Mouse (Mus musculus): ENCODE results near the gene Col26a1. TPM values are rescaled to one million over a fixed set of nuclear protein-coding genes. Genes with fewer than 3 reads are reported as not detected.

Col26a1 gene
- polyA plus RNA-seq, 1 experiment from 2014 or later = 145 TPM

- peaks cover 3% of the 10 kb centered on the region; the same call in 1 of the 2 replicates for H3K36me3 ChIP-seq
- H3K27me3 ChIP-seq = no peaks in the 10 kb centered on the region
- H3K4me3 ChIP-seq (replicated peaks) = no peak overlapping the region
- no peak for ATAC-seq (ENCODE audit: insufficient number of reproducible peaks, insufficient read depth, low FRiP score, low TSS enrichment, low read depth)
- H3K4me2 ChIP-seq = 0 out of 2 replicates have a peak overlapping the region, but pooled peaks have one; percentile 0
- H3K4me1 ChIP-seq (replicated peaks) = peaks cover 82% of the 10 kb centered on the region
- 27% methylated on average over 16 of the region's 16 CpGs for WGBS
- no peak overlapping the region for H3K9ac ChIP-seq (replicated peaks)
- no peaks in the 10 kb centered on the region for H3K9me3 ChIP-seq
- peak overlapping the region; percentile 81 for H3K27ac ChIP-seq
Measured at GRCm38 (mm10) chr5:136806379-136807056, 76.5 kb downstream of the Col26a1 start.

DNA sequence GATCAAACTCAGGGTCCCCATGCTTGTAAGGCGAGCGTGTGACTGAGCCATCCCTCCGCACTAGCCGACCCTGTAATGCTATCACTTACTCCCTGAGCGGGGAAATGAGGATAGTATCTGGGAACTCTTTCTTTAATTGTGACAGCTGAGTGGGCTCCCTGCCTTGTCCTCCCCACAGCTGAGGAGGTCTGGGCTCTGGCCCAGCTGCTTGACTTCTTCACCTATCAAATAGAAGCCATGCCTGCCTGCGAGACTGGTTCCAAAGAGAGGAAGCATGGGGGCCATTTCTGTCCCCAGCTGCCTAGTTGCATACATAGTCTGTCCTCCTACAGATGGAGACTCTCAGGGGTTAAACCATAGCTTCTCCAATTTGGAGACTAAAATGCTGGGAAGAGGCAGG lies 78.0 kb downstream of the Col26a1 start:
- no peak overlapping the region for H3K9ac ChIP-seq (replicated peaks)
- no peak overlapping the region for H3K4me2 ChIP-seq
- H3K4me3 ChIP-seq (replicated peaks) = no peak overlapping the region
- H3K4me1 ChIP-seq (replicated peaks) = peaks cover 69% of the 10 kb centered on the region
- 65% methylated on average over 6 of the region's 6 CpGs for WGBS
- H3K27me3 ChIP-seq = no peaks in the 10 kb centered on the region
- H3K36me3 ChIP-seq = peaks cover 3% of the 10 kb centered on the region; the same call in 1 of the 2 replicates
- H3K9me3 ChIP-seq = no peaks in the 10 kb centered on the region
- peak overlapping the region; percentile 81 for H3K27ac ChIP-seq
- ATAC-seq (ENCODE audit: insufficient number of reproducible peaks, insufficient read depth, low FRiP score, low TSS enrichment, low read depth) = no peak

DNA sequence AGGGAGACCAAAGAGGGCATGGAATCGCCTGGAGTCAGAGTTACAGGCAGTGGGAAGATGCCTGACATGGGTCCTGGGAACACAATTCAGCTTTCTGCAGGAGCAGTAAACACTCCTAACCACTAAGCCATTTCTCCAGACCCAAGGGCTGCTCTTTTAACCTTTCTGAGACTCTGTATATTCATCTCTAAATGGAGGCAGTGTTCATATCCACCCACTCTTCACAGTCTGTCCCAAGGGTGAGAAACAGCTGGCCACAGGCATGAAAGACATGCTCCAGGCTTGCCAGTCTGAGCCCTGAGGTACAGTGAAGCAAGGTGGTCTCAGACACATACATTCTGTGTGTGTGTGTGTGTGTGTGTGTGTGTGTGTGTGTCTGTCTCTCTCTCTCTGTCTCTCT lies 78.8 kb downstream of the Col26a1 start:
- WGBS = 34% methylated on average over 1 of the region's 1 CpGs

GRCm38 (mm10) chr5:136802732-136803131 lies 80.3 kb downstream of the Col26a1 start:
- peaks cover 70% of the 10 kb centered on the region for H3K4me1 ChIP-seq (replicated peaks)
- H3K27me3 ChIP-seq = no peaks in the 10 kb centered on the region
- 8% methylated on average over 17 of the region's 17 CpGs for WGBS
- H3K27ac ChIP-seq = peak overlapping the region; percentile 73
- H3K9ac ChIP-seq (replicated peaks) = no peak overlapping the region; the same call in 1 of the 2 replicates
- peaks cover 6% of the 10 kb centered on the region; the same call in 1 of the 2 replicates for H3K36me3 ChIP-seq
- H3K9me3 ChIP-seq = no peaks in the 10 kb centered on the region
- peak overlapping the region; percentile 39 for H3K4me2 ChIP-seq
- 0 out of 2 replicates have a peak overlapping the region, but pooled peaks have one; percentile 14 for H3K4me3 ChIP-seq (replicated peaks)
- no peak for ATAC-seq (ENCODE audit: insufficient number of reproducible peaks, insufficient read depth, low FRiP score, low TSS enrichment, low read depth)

More for the DNA sequence above, 78.8 kb downstream of the Col26a1 start:
- H3K9ac ChIP-seq (replicated peaks) = no peak overlapping the region
- H3K4me3 ChIP-seq (replicated peaks) = no peak overlapping the region
- peaks cover 3% of the 10 kb centered on the region; the same call in 1 of the 2 replicates for H3K36me3 ChIP-seq
- peak overlapping the region; percentile 81 for H3K27ac ChIP-seq
- no peaks in the 10 kb centered on the region for H3K9me3 ChIP-seq
- H3K4me2 ChIP-seq = no peak overlapping the region
- peaks cover 67% of the 10 kb centered on the region for H3K4me1 ChIP-seq (replicated peaks)
- H3K27me3 ChIP-seq = no peaks in the 10 kb centered on the region
- no peak for ATAC-seq (ENCODE audit: insufficient number of reproducible peaks, insufficient read depth, low FRiP score, low TSS enrichment, low read depth)

DNA sequence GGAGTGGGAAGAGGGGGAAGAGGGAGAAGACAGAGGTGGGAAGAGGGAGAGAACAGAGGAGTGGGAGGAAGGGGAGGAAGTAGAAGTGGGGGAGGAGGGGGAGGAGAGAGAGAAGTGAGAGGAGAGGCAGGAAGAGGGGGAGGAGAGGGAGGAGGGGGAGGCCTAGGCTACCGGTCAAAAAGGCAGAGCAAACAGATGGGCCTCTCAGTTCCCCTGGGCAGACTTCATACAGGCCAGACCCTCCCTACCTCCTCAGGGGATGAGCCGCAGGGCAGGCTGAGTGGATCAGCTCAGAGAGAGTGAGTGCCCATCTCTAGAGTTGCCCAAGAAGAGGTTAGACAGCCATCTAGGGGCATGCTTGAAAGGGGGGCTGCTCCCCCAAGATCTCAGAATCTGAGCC lies 86.1 kb downstream of the Col26a1 start:
- H3K27ac ChIP-seq = peak overlapping the region; percentile 62
- WGBS = 5% methylated on average over 2 of the region's 2 CpGs

DNA sequence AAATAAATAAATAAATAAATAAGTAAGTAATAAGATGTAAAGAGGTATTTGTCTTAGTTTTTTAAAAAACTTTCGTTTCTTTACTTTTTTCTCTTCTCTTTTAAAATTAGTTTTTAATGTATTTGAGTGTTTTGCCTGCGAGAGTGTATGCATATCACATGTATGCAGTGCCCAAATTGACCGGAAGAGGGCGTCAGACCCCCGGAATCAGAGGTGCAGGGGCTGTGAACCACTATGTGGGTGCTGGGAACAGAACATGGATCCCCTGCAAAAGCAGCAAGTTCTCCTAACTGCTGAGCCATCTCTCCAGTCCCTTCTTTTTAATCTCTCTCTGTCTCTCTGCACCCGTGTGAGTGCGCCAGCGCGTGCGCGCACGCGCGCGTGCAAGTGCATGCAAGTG lies 89.2 kb downstream of the Col26a1 start:
- H3K4me2 ChIP-seq = no peak overlapping the region
- peaks cover 40% of the 10 kb centered on the region for H3K4me1 ChIP-seq (replicated peaks)
- H3K27ac ChIP-seq = no peak overlapping the region
- no peak overlapping the region for H3K4me3 ChIP-seq (replicated peaks)
- H3K9me3 ChIP-seq = peaks cover 6% of the 10 kb centered on the region
- peaks cover 19% of the 10 kb centered on the region for H3K36me3 ChIP-seq
- WGBS = 91% methylated on average over 15 of the region's 15 CpGs
- H3K27me3 ChIP-seq = no peaks in the 10 kb centered on the region
- no peak overlapping the region for H3K9ac ChIP-seq (replicated peaks)
- no peak for ATAC-seq (ENCODE audit: insufficient number of reproducible peaks, insufficient read depth, low FRiP score, low TSS enrichment, low read depth)

More for the DNA sequence above, 86.1 kb downstream of the Col26a1 start:
- Histone ChIP-seq H3K4me2 (no peak overlapping the region), H3K27me3 (no peaks in the 10 kb centered on the region), H3K4me3 (replicated peaks) (no peak overlapping the region), H3K4me1 (replicated peaks) (peaks cover 44% of the 10 kb centered on the region), H3K9me3 (peaks cover 6% of the 10 kb centered on the region), H3K36me3 (peaks cover 22% of the 10 kb centered on the region), H3K9ac (replicated peaks) (peak overlapping the region; percentile 34; the same call in 1 of the 2 replicates)
- no peak for ATAC-seq (ENCODE audit: insufficient number of reproducible peaks, insufficient read depth, low FRiP score, low TSS enrichment, low read depth)

GRCm38 (mm10) chr5:136792541-136792940 lies 90.5 kb downstream of the Col26a1 start:
- H3K27me3 ChIP-seq = no peaks in the 10 kb centered on the region
- no peak overlapping the region for H3K9ac ChIP-seq (replicated peaks)
- peaks cover 16% of the 10 kb centered on the region for H3K36me3 ChIP-seq
- WGBS = 60% methylated on average over 10 of the region's 10 CpGs
- ATAC-seq (ENCODE audit: insufficient number of reproducible peaks, insufficient read depth, low FRiP score, low TSS enrichment, low read depth) = no peak
- H3K4me3 ChIP-seq (replicated peaks) = no peak overlapping the region
- H3K4me2 ChIP-seq = no peak overlapping the region
- peak overlapping the region; percentile 79 for H3K27ac ChIP-seq
- H3K9me3 ChIP-seq = peaks cover 6% of the 10 kb centered on the region
- H3K4me1 ChIP-seq (replicated peaks) = peaks cover 36% of the 10 kb centered on the region

GRCm38 (mm10) chr5:136791204-136791603 lies 91.8 kb downstream of the Col26a1 start:
- Histone ChIP-seq H3K27ac (peak overlapping the region; percentile 79), H3K4me1 (replicated peaks) (peaks cover 24% of the 10 kb centered on the region), H3K9ac (replicated peaks) (no peak overlapping the region), H3K4me2 (no peak overlapping the region), H3K4me3 (replicated peaks) (no peak overlapping the region), H3K36me3 (peaks cover 16% of the 10 kb centered on the region), H3K9me3 (peaks cover 6% of the 10 kb centered on the region), H3K27me3 (no peaks in the 10 kb centered on the region)
- 65% methylated on average over 3 of the region's 3 CpGs for whole genome bisulfite sequencing
- ATAC-seq (ENCODE audit: insufficient number of reproducible peaks, insufficient read depth, low FRiP score, low TSS enrichment, low read depth) = no peak; the same call in 1 of the 2 replicates

DNA sequence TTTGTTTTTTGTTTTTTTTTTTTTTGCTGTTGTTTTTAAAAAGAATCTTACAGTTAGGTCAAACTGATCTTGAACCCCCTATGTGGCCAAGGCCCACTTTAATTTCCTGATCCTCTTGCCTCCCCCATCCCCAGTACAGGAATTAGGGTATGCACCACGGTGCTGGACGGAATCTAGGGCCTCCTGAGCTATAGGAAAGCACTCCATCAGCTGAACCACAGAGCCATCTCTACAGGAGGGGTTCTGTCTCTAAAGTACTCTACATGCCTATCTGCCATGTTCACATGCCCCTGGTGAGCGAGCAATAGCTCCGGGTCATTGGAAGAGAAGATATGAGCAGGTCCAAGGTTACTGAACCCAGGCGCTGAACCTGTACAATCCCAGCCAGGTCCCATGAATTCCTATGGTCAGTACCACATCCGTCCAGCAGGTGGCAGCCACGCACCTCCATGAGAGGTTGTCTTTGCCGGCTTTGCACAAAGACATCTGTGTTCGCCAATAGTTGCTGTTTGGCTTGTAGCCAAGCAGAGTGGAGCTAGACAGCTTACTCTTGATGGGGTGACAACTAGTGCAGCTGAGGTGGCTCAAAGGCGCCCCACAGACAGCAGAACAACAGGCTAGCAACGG lies 92.3 kb downstream of the Col26a1 start:
- Histone ChIP-seq H3K4me3 (replicated peaks) (no peak overlapping the region), H3K27ac (peak overlapping the region; percentile 79), H3K36me3 (peaks cover 16% of the 10 kb centered on the region), H3K9me3 (peaks cover 6% of the 10 kb centered on the region), H3K4me2 (no peak overlapping the region), H3K4me1 (replicated peaks) (peaks cover 24% of the 10 kb centered on the region), H3K27me3 (no peaks in the 10 kb centered on the region), H3K9ac (replicated peaks) (no peak overlapping the region)
- 12% methylated on average over 11 of the region's 11 CpGs for WGBS
- ATAC-seq (ENCODE audit: insufficient number of reproducible peaks, insufficient read depth, low FRiP score, low TSS enrichment, low read depth) = peak; percentile 79

DNA sequence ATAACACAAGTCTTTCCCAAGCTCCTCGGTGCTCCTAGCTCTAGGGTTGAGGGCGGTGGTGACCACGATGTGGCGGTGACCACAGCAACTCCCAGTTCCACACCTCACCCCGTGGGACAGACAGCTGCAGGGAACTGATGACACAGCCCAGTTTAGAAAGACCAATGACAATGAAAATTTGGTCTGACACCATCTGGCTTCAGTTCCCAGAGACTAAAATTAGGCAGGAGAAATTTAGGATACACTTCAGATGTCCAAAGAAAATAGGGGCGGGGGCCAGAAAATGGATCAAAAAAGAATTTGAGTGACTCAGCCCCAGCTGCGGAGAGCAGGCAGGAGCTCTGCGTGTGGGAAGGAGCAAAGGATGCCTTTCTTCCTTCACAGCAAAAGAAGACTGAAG lies 98.5 kb downstream of the Col26a1 start:
- ATAC-seq (ENCODE audit: insufficient number of reproducible peaks, insufficient read depth, low FRiP score, low TSS enrichment, low read depth) = no peak
- Histone ChIP-seq H3K9ac (replicated peaks) (no peak overlapping the region), H3K4me1 (replicated peaks) (peaks cover 2% of the 10 kb centered on the region; the same call in 1 of the 2 replicates), H3K27ac (no peak overlapping the region), H3K27me3 (no peaks in the 10 kb centered on the region), H3K4me2 (no peak overlapping the region), H3K4me3 (replicated peaks) (no peak overlapping the region), H3K9me3 (no peaks in the 10 kb centered on the region), H3K36me3 (peaks cover 5% of the 10 kb centered on the region; the same call in 1 of the 2 replicates)
- 88% methylated on average over 8 of the region's 8 CpGs for WGBS

- no peak overlapping the region for H3K9ac ChIP-seq (replicated peaks)
- H3K4me1 ChIP-seq (replicated peaks) = peaks cover 2% of the 10 kb centered on the region; the same call in 1 of the 2 replicates
- no peak for ATAC-seq (ENCODE audit: insufficient number of reproducible peaks, insufficient read depth, low FRiP score, low TSS enrichment, low read depth)
- no peak overlapping the region for H3K4me2 ChIP-seq
- WGBS = 67% methylated on average over 13 of the region's 13 CpGs
- H3K27ac ChIP-seq = no peak overlapping the region
- peaks cover 18% of the 10 kb centered on the region; the same call in 1 of the 2 replicates for H3K36me3 ChIP-seq
- H3K4me3 ChIP-seq (replicated peaks) = no peak overlapping the region
- no peaks in the 10 kb centered on the region for H3K9me3 ChIP-seq
- H3K27me3 ChIP-seq = no peaks in the 10 kb centered on the region
Measured at GRCm38 (mm10) chr5:136782600-136782999, 100.4 kb downstream of the Col26a1 start.

Measured in limb, embryonic 12.5 days (tissue).